Mouse (Mus musculus) urinary bladder, postnatal 10 days (tissue): ENCODE measurements around the gene Ucp1.
"Not testable (repeated sequence)": the region's sequence is repeated elsewhere in the genome, so short reads cannot be mapped to it uniquely, and the experiment has no call there.

Experiments used
- DNase-seq: peaks from one replicate; pipeline ENCODE4 v3.0.0; 2022; ENCODE audit warnings: low spot score

The Ucp1 gene

GRCm38 (mm10) chr8:83290176-83290575 is at the start of gene Ucp1:
Gene Ucp1, plus strand, starts transcription at chr8:83290352.
- DNase-seq = no peak

GRCm38 (mm10) chr8:83244151-83244550 is 46.0 kb upstream of the Ucp1 start:
- DNase-seq = no peak

- no peak for DNase-seq
Measured at GRCm38 (mm10) chr8:83250858-83251257, 39.3 kb upstream of the Ucp1 start.

GRCm38 (mm10) chr8:83251362-83252246 is 38.5 kb upstream of the Ucp1 start:
- no peak for DNase-seq

GRCm38 (mm10) chr8:83252791-83253190 is 37.4 kb upstream of the Ucp1 start:
- no peak for DNase-seq

- no peak for DNase-seq
Measured at GRCm38 (mm10) chr8:83257631-83258030, 32.5 kb upstream of the Ucp1 start.

- no peak for DNase-seq
Measured at GRCm38 (mm10) chr8:83260418-83261215, 29.5 kb upstream of the Ucp1 start.

DNA sequence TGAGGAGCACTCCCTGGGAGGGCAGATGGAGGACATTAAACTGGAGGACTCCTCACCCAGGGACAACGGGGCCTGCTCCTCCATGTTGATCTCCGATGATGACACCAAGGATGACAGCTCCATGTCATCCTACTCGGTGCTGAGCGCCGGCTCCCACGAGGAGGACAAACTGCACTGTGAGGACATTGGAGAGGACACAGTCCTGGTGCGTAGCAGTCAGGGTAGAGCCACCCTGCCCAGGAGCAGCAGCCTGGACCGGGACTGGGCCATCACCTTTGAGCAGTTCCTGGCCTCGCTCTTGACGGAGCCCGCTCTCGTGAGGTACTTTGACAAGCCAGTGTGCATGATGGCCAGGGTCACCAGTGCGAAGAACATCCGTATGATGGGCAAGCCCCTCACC is 19.0 kb upstream of the Ucp1 start:
- no peak for DNase-seq

GRCm38 (mm10) chr8:83272464-83272863 is 17.7 kb upstream of the Ucp1 start:
- no peak for DNase-seq

DNA sequence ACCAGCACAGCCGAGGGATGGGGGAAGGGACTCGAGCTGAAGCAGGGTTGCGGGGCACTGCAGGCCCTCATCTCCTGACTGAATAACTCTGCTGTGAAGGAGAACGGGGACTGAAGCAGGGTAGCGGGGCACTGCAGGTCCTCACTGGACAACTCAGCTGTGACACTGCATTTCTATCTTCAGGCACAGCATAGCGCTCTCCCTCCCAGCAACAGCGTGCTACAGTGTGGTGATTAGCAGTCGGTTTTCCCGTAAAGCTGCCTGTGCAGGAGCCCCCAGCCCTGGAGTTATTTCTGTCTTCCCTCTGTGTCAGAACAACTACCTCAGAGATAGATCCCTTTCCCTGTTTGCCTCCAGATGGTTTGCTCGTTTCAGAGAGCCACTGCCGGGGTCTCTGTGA is 15.7 kb upstream of the Ucp1 start:
- no peak for DNase-seq

DNA sequence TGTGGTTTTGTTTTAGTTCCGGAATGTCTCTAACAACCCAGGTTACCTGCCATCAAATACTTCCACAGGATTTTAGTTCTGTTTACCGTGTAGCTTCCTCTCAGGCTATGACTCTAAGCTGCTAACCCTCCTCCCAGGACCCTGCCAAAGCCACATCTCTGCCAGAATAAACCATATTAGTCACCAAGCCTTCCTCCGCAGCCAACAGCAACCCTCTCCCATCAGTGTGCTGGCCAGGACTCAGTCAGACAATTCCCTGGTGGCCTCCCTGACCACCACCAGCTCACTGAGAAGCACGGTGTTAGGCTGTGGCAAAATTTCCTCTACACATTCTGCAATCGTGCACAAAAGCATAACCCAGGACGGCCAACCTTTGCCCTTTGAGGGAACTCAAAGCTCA is 11.7 kb upstream of the Ucp1 start:
- DNase-seq = no peak

DNA sequence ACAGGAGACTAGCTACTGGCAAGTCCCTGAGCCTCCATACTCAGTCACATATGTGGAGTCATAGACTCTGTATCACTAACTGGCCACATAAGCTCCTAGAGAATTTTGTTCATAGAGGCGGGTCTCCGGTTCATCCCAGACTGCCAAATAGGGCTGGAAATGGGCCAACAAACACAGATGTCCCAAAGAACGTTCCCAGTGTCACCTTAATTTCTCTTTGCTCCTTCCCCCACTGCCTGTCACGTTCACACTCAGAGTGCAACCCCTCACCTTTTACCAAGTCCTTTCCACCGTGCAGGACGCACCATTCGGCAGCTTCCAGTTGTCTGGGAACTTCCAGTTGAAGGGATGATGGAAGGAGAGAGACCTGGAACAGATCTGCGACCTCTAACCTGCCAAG is 4.8 kb upstream of the Ucp1 start:
- no peak for DNase-seq

GRCm38 (mm10) chr8:83297375-83297774 is 7.2 kb downstream of the Ucp1 start:
- DNase-seq = no peak

- DNase-seq = no peak
Measured at GRCm38 (mm10) chr8:83300135-83300534, 10.0 kb downstream of the Ucp1 start.

- DNase-seq = no peak
Measured at GRCm38 (mm10) chr8:83304946-83305345, 14.8 kb downstream of the Ucp1 start.

- DNase-seq = no peak
Measured at GRCm38 (mm10) chr8:83309836-83310235, 19.7 kb downstream of the Ucp1 start.

DNA sequence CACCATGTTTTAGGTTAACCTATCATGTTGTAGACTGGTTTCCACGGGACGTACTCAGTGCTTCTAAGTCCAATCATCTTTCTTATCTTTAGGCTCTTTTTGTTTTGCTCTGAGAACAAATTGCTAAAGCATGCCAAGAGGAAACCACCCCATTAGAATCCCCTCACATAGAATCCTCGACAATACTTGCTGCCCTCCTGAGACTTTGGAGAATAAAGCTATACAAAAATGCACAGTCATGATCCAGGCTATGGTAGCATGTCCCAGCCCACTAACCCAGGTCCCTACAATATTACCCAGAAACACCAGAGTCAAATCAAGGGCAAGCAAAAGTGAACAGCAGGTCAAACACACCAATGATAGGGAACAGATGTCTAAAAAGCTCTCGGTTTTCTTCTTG is 24.9 kb downstream of the Ucp1 start:
- not testable (repeated sequence) for DNase-seq

DNA sequence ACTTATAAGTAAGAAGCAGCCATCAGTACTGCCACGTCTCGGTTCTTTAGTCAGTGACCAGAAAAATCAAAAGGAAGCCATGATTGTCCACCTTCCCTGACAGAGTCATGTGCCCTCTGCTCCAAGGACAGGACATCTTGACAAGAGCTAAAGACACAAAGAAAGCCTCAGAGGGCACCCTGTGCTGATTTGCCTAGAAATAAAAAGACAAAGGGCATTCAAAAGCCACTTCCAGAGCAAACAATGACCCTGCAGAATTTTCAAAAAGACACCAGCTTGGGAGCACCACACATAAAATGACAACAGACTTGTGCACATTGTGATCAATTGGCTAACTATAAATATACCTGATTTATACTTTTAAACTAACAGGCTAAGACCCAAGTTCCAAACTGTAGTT is 25.5 kb downstream of the Ucp1 start:
- DNase-seq = no peak

GRCm38 (mm10) chr8:83320543-83320942 is 30.4 kb downstream of the Ucp1 start:
- no peak for DNase-seq

- no peak for DNase-seq
Measured at GRCm38 (mm10) chr8:83322374-83322773, 32.2 kb downstream of the Ucp1 start.

DNA sequence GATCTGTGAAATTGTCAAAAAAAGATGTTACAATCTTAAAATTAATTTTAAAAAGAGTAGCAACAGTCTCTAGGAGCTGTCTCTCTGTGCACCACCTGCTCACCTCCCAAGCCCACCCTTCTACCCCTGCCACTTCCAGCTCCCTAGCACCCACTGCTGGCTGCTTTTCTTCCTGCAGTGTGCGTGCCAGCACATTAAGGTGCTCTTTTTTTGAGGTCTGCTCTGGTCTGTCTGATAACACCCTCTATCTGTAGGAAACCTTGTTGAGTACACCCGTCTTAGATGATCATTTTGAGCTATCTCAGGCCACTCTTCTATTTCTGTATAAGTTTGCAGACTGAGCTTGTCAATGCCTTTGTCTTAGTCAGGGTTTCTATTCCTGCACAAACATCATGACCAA is 32.9 kb downstream of the Ucp1 start:
- DNase-seq = no peak

DNA sequence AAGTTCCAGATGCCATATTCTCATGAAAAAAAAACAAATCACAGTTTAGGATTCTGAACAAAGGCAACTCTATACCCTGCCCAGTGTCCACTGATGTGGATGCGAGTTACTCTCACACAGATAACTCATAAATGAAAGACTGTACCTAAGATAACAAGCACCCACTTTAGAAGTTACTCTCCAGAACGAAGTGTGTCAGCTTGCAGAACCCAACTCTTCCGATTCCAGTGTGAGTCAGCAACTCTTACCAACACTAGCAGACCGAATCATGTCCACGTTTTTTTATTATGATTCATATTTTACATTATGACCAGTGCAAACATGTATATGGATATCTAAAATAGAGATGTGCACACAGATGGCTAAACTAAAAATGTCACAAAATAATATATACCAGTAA is 37.7 kb downstream of the Ucp1 start:
- DNase-seq = no peak

GRCm38 (mm10) chr8:83331567-83331898 is 41.4 kb downstream of the Ucp1 start:
- no peak for DNase-seq
